Mouse (Mus musculus) midbrain, postnatal 0 days (tissue): ENCODE results near the gene Sntb2. TPM values are rescaled to one million over a fixed set of nuclear protein-coding genes. Genes with fewer than 3 reads are reported as not detected.

ENCODE experiments used
- ATAC-seq: fragments of 200-750 bp; cut with Nextera tagmentation; 2 replicates; pipeline ENCODE4 v1.8.0; 2017; ENCODE audit warnings: moderate number of reproducible peaks, mild to moderate bottlenecking, moderate TSS enrichment, moderate library complexity; ENCODE audit not compliant: low FRiP score
- DNase-seq: peaks from one replicate; pipeline ENCODE4 v3.0.0-alpha.2; 2015; ENCODE audit warnings: low spot score
- H3K27ac ChIP-seq: fragments of 300-500 bp; sonication (generic); 2 replicates; pipeline ENCODE4 v1.5.1; 2014; ENCODE audit warnings: low read depth, mild to moderate bottlenecking, low read length, mixed read lengths
- H3K27me3 ChIP-seq: fragments of 300-500 bp; sonication (generic); 2 replicates; pipeline ENCODE4 v1.6.1; 2014; ENCODE audit warnings: low read length, control low read depth, mixed read lengths; ENCODE audit not compliant: insufficient read depth
- H3K36me3 ChIP-seq: fragments of 300-500 bp; sonication (generic); 2 replicates; pipeline ENCODE4 v1.6.1; 2014; ENCODE audit warnings: low read length, control low read depth, mixed read lengths; ENCODE audit not compliant: insufficient read depth
- H3K4me1 ChIP-seq: fragments of 300-500 bp; sonication (generic); 2 replicates; pipeline ENCODE4 v1.6.1; 2014; ENCODE audit warnings: mild to moderate bottlenecking, control low read depth, antibody characterized with exemption, low read length, mixed read lengths; ENCODE audit not compliant: insufficient read depth
- H3K4me2 ChIP-seq: fragments of 300-500 bp; sonication (generic); 2 replicates; pipeline ENCODE4 v1.6.1; 2014; ENCODE audit warnings: low read depth, mild to moderate bottlenecking, low read length, mixed read lengths; ENCODE audit not compliant: poor library complexity, severe bottlenecking
- H3K4me3 ChIP-seq: fragments of 300-500 bp; sonication (generic); 2 replicates; pipeline ENCODE4 v1.5.1; 2014; ENCODE audit warnings: low read depth, mild to moderate bottlenecking, low read length, moderate library complexity
- H3K9ac ChIP-seq: fragments of 300-500 bp; sonication (generic); replicated peaks from 2 replicates; pipeline ENCODE4 v1.6.1; 2014; ENCODE audit warnings: mild to moderate bottlenecking, low read length, moderate library complexity, mixed read lengths; ENCODE audit not compliant: poor library complexity, severe bottlenecking
- H3K9me3 ChIP-seq: fragments of 300-500 bp; sonication (generic); 2 replicates; pipeline ENCODE4 v1.6.1; 2016; ENCODE audit warnings: low read length, control low read depth
- CTCF ChIP-seq: IDR thresholded peaks from 2 replicates; pipeline ENCODE4 v1.5.1; 2016; ENCODE audit warnings: antibody characterized with exemption, mild to moderate bottlenecking
- WGBS: fragments of 180-500 bp; shearing (Covaris S2); extraction: QIAGEN DNeasy Blood & Tissue Kit; methylation state at CpG from one replicate; pipeline ENCODE4 v1.1.7; 2014; 5-methylcytosine and 5-hydroxymethylcytosine counted together
- polyA plus RNA-seq: library from polyadenylated mRNA; unstranded; fragments of >200 nt; fragmentation: Nextera tagmentation; extraction: Ambion mirVana; gene quantifications from 2 replicates; pipeline ENCODE4 v1.2.1, GENCODE M21; 2015
- total RNA-seq: library from RNA; depleted of rRNA; stranded (reverse); fragments of >200 nt; gene quantifications from 2 replicates; pipeline ENCODE4 v1.2.3, GENCODE M21; 2014

Sntb2 gene
- total and polyA plus RNA-seq, 2 experiments from 2014 or later, result 3.3 to 7.1 TPM

GRCm38 (mm10) chr8:106957086-106957485, 21.5 kb downstream of the Sntb2 start:
- no peak for ATAC-seq
- TF ChIP-seq CTCF, result no peak
- Histone ChIP-seq H3K27ac (no peak overlapping the region), H3K4me3 (no peak overlapping the region), H3K36me3 (no peaks in the 10 kb centered on the region), H3K4me2 (no peak overlapping the region), H3K4me1 (no peaks in the 10 kb centered on the region), H3K27me3 (no peaks in the 10 kb centered on the region), H3K9ac (no peak overlapping the region), H3K9me3 (no peaks in the 10 kb centered on the region)
- 87% methylated on average over 3 of the region's 3 CpGs for WGBS
- DNase-seq, result no peak

- Histone ChIP-seq H3K4me2 (no peak overlapping the region), H3K36me3 (no peaks in the 10 kb centered on the region), H3K4me3 (no peak overlapping the region), H3K27me3 (no peaks in the 10 kb centered on the region), H3K4me1 (no peaks in the 10 kb centered on the region), H3K27ac (no peak overlapping the region), H3K9me3 (no peaks in the 10 kb centered on the region), H3K9ac (no peak overlapping the region)
- 87% methylated on average over 3 of the region's 3 CpGs for WGBS
- DNase-seq, result no peak
- TF ChIP-seq CTCF, result no peak
- ATAC-seq, result no peak
These were observed 22.7 kb downstream of the Sntb2 start for GRCm38 (mm10) chr8:106958212-106958611.

- H3K27ac ChIP-seq, result no peak overlapping the region
- no peak overlapping the region for H3K4me3 ChIP-seq
- no peaks in the 10 kb centered on the region for H3K36me3 ChIP-seq
- no peak overlapping the region for H3K9ac ChIP-seq
- no peak overlapping the region for H3K4me2 ChIP-seq
- ATAC-seq, result no peak
- H3K27me3 ChIP-seq, result no peaks in the 10 kb centered on the region
- H3K9me3 ChIP-seq, result no peaks in the 10 kb centered on the region
- 95% methylated on average over 2 of the region's 2 CpGs for WGBS
- H3K4me1 ChIP-seq, result no peaks in the 10 kb centered on the region
- TF ChIP-seq CTCF, result no peak
- DNase-seq, result no peak
These were observed 24.1 kb downstream of the Sntb2 start for GRCm38 (mm10) chr8:106959626-106960025.

GRCm38 (mm10) chr8:106962322-106962721, 26.8 kb downstream of the Sntb2 start:
- 77% methylated on average over 3 of the region's 3 CpGs for WGBS
- H3K36me3 ChIP-seq, result no peaks in the 10 kb centered on the region
- no peak overlapping the region for H3K27ac ChIP-seq
- ATAC-seq (no peak), DNase-seq (no peak)
- no peak for TF ChIP-seq CTCF
- H3K9ac ChIP-seq, result no peak overlapping the region
- H3K9me3 ChIP-seq, result no peaks in the 10 kb centered on the region
- H3K27me3 ChIP-seq, result no peaks in the 10 kb centered on the region
- H3K4me3 ChIP-seq, result no peak overlapping the region
- H3K4me1 ChIP-seq, result no peaks in the 10 kb centered on the region
- no peak overlapping the region for H3K4me2 ChIP-seq

- TF ChIP-seq CTCF, result no peak
- no peak overlapping the region for H3K4me3 ChIP-seq
- ATAC-seq (no peak), DNase-seq (no peak)
- H3K36me3 ChIP-seq, result no peaks in the 10 kb centered on the region
- no peak overlapping the region for H3K27ac ChIP-seq
- H3K9me3 ChIP-seq, result no peaks in the 10 kb centered on the region
- H3K9ac ChIP-seq, result no peak overlapping the region
- H3K4me2 ChIP-seq, result no peak overlapping the region
- no peaks in the 10 kb centered on the region for H3K4me1 ChIP-seq
- H3K27me3 ChIP-seq, result no peaks in the 10 kb centered on the region
- 25% methylated on average over 6 of the region's 6 CpGs for WGBS
These were observed 27.8 kb downstream of the Sntb2 start for GRCm38 (mm10) chr8:106963365-106963764.

GRCm38 (mm10) chr8:106964573-106964972, 29.0 kb downstream of the Sntb2 start:
- DNase-seq (no peak), ATAC-seq (no peak)
- Histone ChIP-seq H3K9me3 (no peaks in the 10 kb centered on the region), H3K9ac (no peak overlapping the region), H3K27me3 (no peaks in the 10 kb centered on the region), H3K4me1 (no peaks in the 10 kb centered on the region), H3K36me3 (no peaks in the 10 kb centered on the region), H3K4me2 (no peak overlapping the region), H3K27ac (no peak overlapping the region), H3K4me3 (no peak overlapping the region)
- no peak for TF ChIP-seq CTCF
- 82% methylated on average over 4 of the region's 4 CpGs for WGBS
